Mouse (Mus musculus) kidney, postnatal 0 days (tissue): ENCODE results near the gene Igf1. TPM values are rescaled to one million over a fixed set of nuclear protein-coding genes. Genes with fewer than 3 reads are reported as not detected.
A peak's percentile ranks its signal among the peaks of the same experiment; 100 is the strongest.

ENCODE experiments used
- ATAC-seq: fragments of 200-750 bp; cut with Nextera tagmentation; replicated peaks from 2 replicates; pipeline ENCODE4 v1.8.0; 2017; ENCODE audit warnings: low read depth, moderate number of reproducible peaks, moderate TSS enrichment, moderate library complexity; ENCODE audit not compliant: low FRiP score
- DNase-seq: peaks from one replicate; pipeline ENCODE4 v3.0.0-alpha.2; 2016; ENCODE audit warnings: low spot score
- H3K27ac ChIP-seq: fragments of 300-500 bp; sonication (generic); 2 replicates; pipeline ENCODE4 v1.5.1; 2014; ENCODE audit warnings: mild to moderate bottlenecking
- H3K27me3 ChIP-seq: fragments of 300-500 bp; sonication (generic); 2 replicates; pipeline ENCODE4 v1.6.1; 2014; ENCODE audit warnings: low read length, mixed read lengths; ENCODE audit not compliant: insufficient read depth
- H3K36me3 ChIP-seq: fragments of 300-500 bp; sonication (generic); 2 replicates; pipeline ENCODE4 v1.6.1; 2014; ENCODE audit warnings: low read length, mixed read lengths; ENCODE audit not compliant: insufficient read depth
- H3K4me1 ChIP-seq: fragments of 300-500 bp; sonication (generic); replicated peaks from 2 replicates; pipeline ENCODE4 v1.6.1; 2014; ENCODE audit warnings: antibody characterized with exemption, low read length, mixed read lengths; ENCODE audit not compliant: insufficient read depth
- H3K4me2 ChIP-seq: fragments of 300-500 bp; sonication (generic); 2 replicates; pipeline ENCODE4 v1.6.1; 2014; ENCODE audit warnings: mild to moderate bottlenecking, low read length, moderate library complexity, mixed read lengths
- H3K4me3 ChIP-seq: fragments of 300-500 bp; sonication (generic); replicated peaks from 2 replicates; pipeline ENCODE4 v1.5.1; 2014; ENCODE audit warnings: low read depth, low read length
- H3K9ac ChIP-seq: fragments of 300-500 bp; sonication (generic); 2 replicates; pipeline ENCODE4 v1.6.1; 2014; ENCODE audit warnings: low read depth, low read length
- H3K9me3 ChIP-seq: fragments of 300-500 bp; sonication (generic); replicated peaks from 2 replicates; pipeline ENCODE4 v1.6.1; 2016; ENCODE audit warnings: low read length, inconsistent platforms, mixed read lengths
- CTCF ChIP-seq: IDR thresholded peaks from 2 replicates; pipeline ENCODE4 v1.5.1; 2016; ENCODE audit warnings: antibody characterized with exemption, low read depth, mild to moderate bottlenecking, moderate library complexity
- WGBS: fragments of 180-500 bp; shearing (Covaris S2); extraction: QIAGEN DNeasy Blood & Tissue Kit; methylation state at CpG from one replicate; pipeline ENCODE4 v1.1.7; 2014; 5-methylcytosine and 5-hydroxymethylcytosine counted together
- polyA plus RNA-seq: library from polyadenylated mRNA; unstranded; fragments of >200 nt; fragmentation: Nextera tagmentation; extraction: Ambion mirVana; gene quantifications from 2 replicates; pipeline ENCODE4 v1.2.1, GENCODE M21; 2015

Igf1 gene
- polyA plus RNA-seq, 1 experiment from 2014 or later, result 23.1 TPM

GRCm38 (mm10) chr10:87871863-87872647 lies 14.0 kb downstream of the Igf1 start:
- Histone ChIP-seq H3K4me3 (no peak overlapping the region), H3K4me2 (no peak overlapping the region), H3K9me3 (no peaks in the 10 kb centered on the region), H3K36me3 (no peaks in the 10 kb centered on the region), H3K4me1 (0 out of 2 replicates have a peak, but pooled peaks cover 5% of the 10 kb centered on the region), H3K27ac (no peak overlapping the region), H3K27me3 (0 out of 2 replicates have a peak, but pooled peaks cover 2% of the 10 kb centered on the region), H3K9ac (no peak overlapping the region)
- ATAC-seq, result no peak
- TF ChIP-seq CTCF, result no peak
- WGBS, result 22% methylated on average over 8 of the region's 8 CpGs
- peak; percentile 29 for DNase-seq

GRCm38 (mm10) chr10:87872854-87873253 lies 14.8 kb downstream of the Igf1 start:
- Histone ChIP-seq H3K27ac (no peak overlapping the region), H3K4me1 (0 out of 2 replicates have a peak, but pooled peaks cover 5% of the 10 kb centered on the region), H3K4me2 (no peak overlapping the region), H3K4me3 (no peak overlapping the region), H3K9ac (no peak overlapping the region), H3K9me3 (no peaks in the 10 kb centered on the region), H3K27me3 (0 out of 2 replicates have a peak, but pooled peaks cover 3% of the 10 kb centered on the region), H3K36me3 (no peaks in the 10 kb centered on the region)
- TF ChIP-seq CTCF, result no peak
- no peak for DNase-seq
- ATAC-seq, result no peak
- 35% methylated on average over 5 of the region's 5 CpGs for WGBS

- no peak overlapping the region for H3K4me2 ChIP-seq
- no peak for TF ChIP-seq CTCF
- H3K9me3 ChIP-seq, result no peaks in the 10 kb centered on the region
- 98% methylated on average over 3 of the region's 3 CpGs for WGBS
- H3K36me3 ChIP-seq, result no peaks in the 10 kb centered on the region
- ATAC-seq (no peak), DNase-seq (no peak)
- H3K27me3 ChIP-seq, result 0 out of 2 replicates have a peak, but pooled peaks cover 3% of the 10 kb centered on the region
- H3K27ac ChIP-seq, result no peak overlapping the region
- no peak overlapping the region for H3K4me3 ChIP-seq
- 0 out of 2 replicates have a peak, but pooled peaks cover 5% of the 10 kb centered on the region for H3K4me1 ChIP-seq
- H3K9ac ChIP-seq, result no peak overlapping the region
These were observed 15.5 kb downstream of the Igf1 start for GRCm38 (mm10) chr10:87873516-87873915.

- ATAC-seq (no peak), DNase-seq (no peak)
These were observed 22.2 kb downstream of the Igf1 start for GRCm38 (mm10) chr10:87880071-87880785.

GRCm38 (mm10) chr10:87885326-87886040 lies 27.4 kb downstream of the Igf1 start:
- no peaks in the 10 kb centered on the region for H3K27me3 ChIP-seq
- 95% methylated on average over 2 of the region's 2 CpGs for WGBS
- no peak for ATAC-seq
- no peak overlapping the region for H3K4me2 ChIP-seq
- H3K4me3 ChIP-seq, result no peak overlapping the region
- no peaks in the 10 kb centered on the region for H3K36me3 ChIP-seq
- H3K9me3 ChIP-seq, result no peaks in the 10 kb centered on the region
- TF ChIP-seq CTCF, result no peak
- H3K4me1 ChIP-seq, result no peaks in the 10 kb centered on the region
- no peak overlapping the region for H3K9ac ChIP-seq
- H3K27ac ChIP-seq, result no peak overlapping the region
- DNase-seq, result no peak

More at GRCm38 (mm10) chr10:87880071-87880785, 22.2 kb downstream of the Igf1 start:
- WGBS, result 88% methylated on average over 7 of the region's 7 CpGs
- Histone ChIP-seq H3K36me3 (no peaks in the 10 kb centered on the region), H3K4me1 (no peaks in the 10 kb centered on the region), H3K9me3 (no peaks in the 10 kb centered on the region), H3K27me3 (0 out of 2 replicates have a peak, but pooled peaks cover 3% of the 10 kb centered on the region), H3K4me3 (no peak overlapping the region), H3K9ac (no peak overlapping the region), H3K4me2 (no peak overlapping the region), H3K27ac (no peak overlapping the region)
- no peak for TF ChIP-seq CTCF

GRCm38 (mm10) chr10:87889850-87890249 lies 31.8 kb downstream of the Igf1 start:
- Histone ChIP-seq H3K27me3 (no peaks in the 10 kb centered on the region), H3K4me2 (no peak overlapping the region), H3K4me1 (no peaks in the 10 kb centered on the region), H3K9me3 (no peaks in the 10 kb centered on the region), H3K4me3 (no peak overlapping the region), H3K27ac (no peak overlapping the region), H3K9ac (no peak overlapping the region), H3K36me3 (no peaks in the 10 kb centered on the region)
- TF ChIP-seq CTCF, result no peak
- DNase-seq (peak; percentile 14), ATAC-seq (no peak)
